Mouse (Mus musculus): ENCODE results near the gene Hsf4.
A peak's percentile ranks its signal among the peaks of the same experiment; 100 is the strongest.
"Not testable (repeated sequence)": the region's sequence is repeated elsewhere in the genome, so short reads cannot be mapped to it uniquely, and the experiment has no call there.

The Hsf4 gene

GRCm38 (mm10) chr8:105286907-105287306 is 17.3 kb downstream of the Hsf4 start:
- no peak for DNase-seq

- DNase-seq: no peak
Observed at GRCm38 (mm10) chr8:105288231-105288630, 18.6 kb downstream of the Hsf4 start.

GRCm38 (mm10) chr8:105288958-105289732 is 19.5 kb downstream of the Hsf4 start:
- peak; percentile 99 for DNase-seq

GRCm38 (mm10) chr8:105289805-105290460 is 20.3 kb downstream of the Hsf4 start, which contains the start of gene 4931428F04Rik:
Gene 4931428F04Rik, minus strand, starts transcription at chr8:105289864.
- DNase-seq: peak; percentile 77

- DNase-seq: peak; percentile 98
Observed at GRCm38 (mm10) chr8:105290554-105291314, 21.1 kb downstream of the Hsf4 start.

- DNase-seq: not testable (repeated sequence)
Observed at GRCm38 (mm10) chr8:105291364-105291763, 21.8 kb downstream of the Hsf4 start.

GRCm38 (mm10) chr8:105291802-105292201 is 22.2 kb downstream of the Hsf4 start:
- DNase-seq: not testable (repeated sequence)

GRCm38 (mm10) chr8:105292471-105292870 is 22.9 kb downstream of the Hsf4 start:
- no peak for DNase-seq

- DNase-seq: no peak
Observed at GRCm38 (mm10) chr8:105293405-105293804, 23.8 kb downstream of the Hsf4 start.

GRCm38 (mm10) chr8:105294776-105295175 is 25.2 kb downstream of the Hsf4 start:
- DNase-seq: no peak

- no peak for DNase-seq
Observed at GRCm38 (mm10) chr8:105295256-105295655, 25.7 kb downstream of the Hsf4 start.

- no peak for DNase-seq
Observed at GRCm38 (mm10) chr8:105295895-105296573, 26.4 kb downstream of the Hsf4 start, which contains the start of gene Exoc3l. Gene Exoc3l, minus strand, starts transcription at chr8:105296101.

GRCm38 (mm10) chr8:105297511-105298192 is 28.1 kb downstream of the Hsf4 start, which contains the start of gene E2f4:
Gene E2f4, plus strand, starts transcription at chr8:105297663.
- peak; percentile 91 for DNase-seq

GRCm38 (mm10) chr8:105298351-105299252 is 29.0 kb downstream of the Hsf4 start:
- DNase-seq: peak; percentile 69

GRCm38 (mm10) chr8:105299962-105300361 is 30.4 kb downstream of the Hsf4 start:
- no peak for DNase-seq

- DNase-seq: no peak
Observed at GRCm38 (mm10) chr8:105303396-105303795, 33.8 kb downstream of the Hsf4 start.

- DNase-seq: no peak
Observed at GRCm38 (mm10) chr8:105303874-105304273, 34.3 kb downstream of the Hsf4 start.

- no peak for DNase-seq
Observed at GRCm38 (mm10) chr8:105304325-105305210, 35.0 kb downstream of the Hsf4 start.

- peak; percentile 72 for DNase-seq
Observed at GRCm38 (mm10) chr8:105305211-105306145, 35.9 kb downstream of the Hsf4 start, which contains the start of gene Elmo3. Gene Elmo3, plus strand, starts transcription at chr8:105305601.

Data from thymus, postnatal 4 days (tissue).